Mouse (Mus musculus): ENCODE measurements around the gene Akt1. TPM values are rescaled to one million over a fixed set of nuclear protein-coding genes. Genes with fewer than 3 reads are reported as not detected.

The Akt1 gene
- total RNA-seq, 1 experiment from 2014 or later, result 413 TPM

- DNase-seq, result no peak
Observed at GRCm38 (mm10) chr12:112660576-112661326, 13.9 kb downstream of the Akt1 start.

GRCm38 (mm10) chr12:112659109-112659508 lies 15.6 kb downstream of the Akt1 start:
- DNase-seq, result peak; percentile 83

- DNase-seq, result peak; percentile 77
Observed at GRCm38 (mm10) chr12:112658619-112659018, 16.1 kb downstream of the Akt1 start.

GRCm38 (mm10) chr12:112654076-112654475 lies 20.6 kb downstream of the Akt1 start:
- no peak for DNase-seq

GRCm38 (mm10) chr12:112653157-112653824 lies 21.4 kb downstream of the Akt1 start:
- DNase-seq, result peak; percentile 84

GRCm38 (mm10) chr12:112651778-112652439 lies 22.8 kb downstream of the Akt1 start:
- DNase-seq, result no peak

- DNase-seq, result no peak
Observed at GRCm38 (mm10) chr12:112648081-112648480, 26.6 kb downstream of the Akt1 start.

- no peak for DNase-seq
Observed at GRCm38 (mm10) chr12:112646139-112646538, 28.5 kb downstream of the Akt1 start.

- DNase-seq, result peak; percentile 49
Observed at GRCm38 (mm10) chr12:112644855-112645506, 29.7 kb downstream of the Akt1 start.

- DNase-seq, result peak; percentile 100
Observed at GRCm38 (mm10) chr12:112644180-112644854, 30.4 kb downstream of the Akt1 start, which contains the start of gene Siva1. TSS of gene Siva1 (plus strand) at chr12:112644679.

GRCm38 (mm10) chr12:112643126-112643525 lies 31.6 kb downstream of the Akt1 start:
- no peak for DNase-seq

GRCm38 (mm10) chr12:112639526-112639925 lies 35.2 kb downstream of the Akt1 start:
- DNase-seq, result no peak

GRCm38 (mm10) chr12:112633686-112634085 lies 41.0 kb downstream of the Akt1 start:
- no peak for DNase-seq

GRCm38 (mm10) chr12:112632907-112633306 lies 41.8 kb downstream of the Akt1 start:
- DNase-seq, result no peak

- DNase-seq, result no peak
Observed at GRCm38 (mm10) chr12:112632084-112632777, 42.5 kb downstream of the Akt1 start.

GRCm38 (mm10) chr12:112631472-112631871 lies 43.2 kb downstream of the Akt1 start:
- no peak for DNase-seq

GRCm38 (mm10) chr12:112630796-112631195 lies 43.9 kb downstream of the Akt1 start:
- DNase-seq, result no peak

- DNase-seq, result no peak
Observed at GRCm38 (mm10) chr12:112630029-112630428, 44.7 kb downstream of the Akt1 start.

GRCm38 (mm10) chr12:112628928-112629721 lies 45.6 kb downstream of the Akt1 start:
- peak; percentile 62 for DNase-seq

GRCm38 (mm10) chr12:112628197-112628596 lies 46.5 kb downstream of the Akt1 start:
- DNase-seq, result no peak

Measured in adrenal gland, postnatal 25 days (tissue).